Mouse (Mus musculus) forebrain, embryonic 13.5 days (tissue): ENCODE measurements at regions not wholly inside any gene's neighbourhood (a gene's known extent, or its start where the extent isn't known, plus 50 kb on each side); places are given as distances from the start of the nearest gene placed in this dataset.

ENCODE experiments used
- ATAC-seq: fragments of 200-750 bp; cut with Nextera tagmentation; 2 replicates; pipeline ENCODE4 v1.8.0; 2017
- H3K27ac ChIP-seq: fragments of 300-500 bp; sonication (generic); 2 replicates; pipeline ENCODE4 v1.5.1; 2015; ENCODE audit warnings: inconsistent platforms, mild to moderate bottlenecking, moderate library complexity
- H3K27me3 ChIP-seq: fragments of 300-500 bp; sonication (generic); 2 replicates; pipeline ENCODE4 v1.6.1; 2015; ENCODE audit warnings: mild to moderate bottlenecking, inconsistent platforms
- H3K36me3 ChIP-seq: fragments of 300-500 bp; sonication (generic); 2 replicates; pipeline ENCODE4 v1.6.1; 2015; ENCODE audit warnings: mild to moderate bottlenecking, inconsistent platforms; ENCODE audit not compliant: poor library complexity, severe bottlenecking
- H3K4me1 ChIP-seq: fragments of 300-500 bp; sonication (generic); 2 replicates; pipeline ENCODE4 v1.6.1; 2015; ENCODE audit warnings: inconsistent platforms
- H3K4me2 ChIP-seq: fragments of 300-500 bp; sonication (generic); 2 replicates; pipeline ENCODE4 v1.6.1; 2015; ENCODE audit warnings: inconsistent platforms, mild to moderate bottlenecking, moderate library complexity
- H3K4me3 ChIP-seq: fragments of 300-500 bp; sonication (generic); 2 replicates; pipeline ENCODE4 v1.5.1; 2015; ENCODE audit warnings: mild to moderate bottlenecking, inconsistent platforms
- H3K9ac ChIP-seq: fragments of 300-500 bp; sonication (generic); 2 replicates; pipeline ENCODE4 v1.6.1; 2015; ENCODE audit warnings: mild to moderate bottlenecking, inconsistent platforms
- H3K9me3 ChIP-seq: fragments of 300-500 bp; sonication (generic); replicated peaks from 2 replicates; pipeline ENCODE4 v1.6.1; 2016; ENCODE audit warnings: inconsistent platforms
- WGBS: fragments of 180-500 bp; shearing (Covaris S2); methylation state at CpG from one replicate; pipeline ENCODE4 v1.1.7; 2015; 5-methylcytosine and 5-hydroxymethylcytosine counted together

GRCm38 (mm10) chr11:8061989-8062388 is 602.3 kb downstream of the Tns3 start:
- no peak overlapping the region for H3K4me3 ChIP-seq
- H3K4me2 ChIP-seq = no peak overlapping the region
- no peaks in the 10 kb centered on the region for H3K27me3 ChIP-seq
- H3K27ac ChIP-seq = no peak overlapping the region
- no peaks in the 10 kb centered on the region for H3K36me3 ChIP-seq
- no peaks in the 10 kb centered on the region for H3K9me3 ChIP-seq
- no peaks in the 10 kb centered on the region for H3K4me1 ChIP-seq
- no peak for ATAC-seq
- H3K9ac ChIP-seq = no peak overlapping the region
- 89% methylated on average over 3 of the region's 3 CpGs for WGBS

GRCm38 (mm10) chr11:8061573-8061972 is 602.8 kb downstream of the Tns3 start:
- H3K9me3 ChIP-seq = no peaks in the 10 kb centered on the region
- H3K36me3 ChIP-seq = no peaks in the 10 kb centered on the region
- no peak overlapping the region for H3K4me2 ChIP-seq
- H3K4me3 ChIP-seq = no peak overlapping the region
- no peak overlapping the region for H3K27ac ChIP-seq
- no peak for ATAC-seq
- no peaks in the 10 kb centered on the region for H3K4me1 ChIP-seq
- WGBS = 91% methylated on average over 3 of the region's 3 CpGs
- H3K9ac ChIP-seq = no peak overlapping the region
- H3K27me3 ChIP-seq = no peaks in the 10 kb centered on the region

GRCm38 (mm10) chr11:8051499-8051898 is 612.8 kb downstream of the Tns3 start:
- Histone ChIP-seq H3K9me3 (no peaks in the 10 kb centered on the region), H3K9ac (no peak overlapping the region), H3K4me1 (peaks cover 6% of the 10 kb centered on the region), H3K4me3 (no peak overlapping the region), H3K4me2 (no peak overlapping the region), H3K27me3 (no peaks in the 10 kb centered on the region), H3K36me3 (no peaks in the 10 kb centered on the region), H3K27ac (no peak overlapping the region)
- ATAC-seq = no peak
- WGBS = 12% methylated on average over 4 of the region's 4 CpGs

GRCm38 (mm10) chr11:8045086-8045485 is 619.2 kb downstream of the Tns3 start:
- Histone ChIP-seq H3K27me3 (no peaks in the 10 kb centered on the region), H3K36me3 (no peaks in the 10 kb centered on the region), H3K4me2 (no peak overlapping the region), H3K4me1 (no peaks in the 10 kb centered on the region), H3K27ac (no peak overlapping the region), H3K4me3 (no peak overlapping the region), H3K9ac (no peak overlapping the region), H3K9me3 (no peaks in the 10 kb centered on the region)
- WGBS = 82% methylated on average over 3 of the region's 3 CpGs
- ATAC-seq = no peak

GRCm38 (mm10) chr11:8030119-8030518 is 634.2 kb downstream of the Tns3 start:
- Histone ChIP-seq H3K4me3 (no peak overlapping the region), H3K27me3 (no peaks in the 10 kb centered on the region), H3K9me3 (no peaks in the 10 kb centered on the region), H3K4me1 (no peaks in the 10 kb centered on the region), H3K9ac (no peak overlapping the region), H3K36me3 (no peaks in the 10 kb centered on the region), H3K4me2 (no peak overlapping the region), H3K27ac (no peak overlapping the region)
- WGBS = 64% methylated on average over 2 of the region's 2 CpGs
- ATAC-seq = no peak

GRCm38 (mm10) chr11:8007801-8008200 is 656.5 kb downstream of the Tns3 start:
- no peaks in the 10 kb centered on the region for H3K36me3 ChIP-seq
- no peak for ATAC-seq
- H3K4me3 ChIP-seq = no peak overlapping the region
- H3K9ac ChIP-seq = no peak overlapping the region
- H3K27me3 ChIP-seq = no peaks in the 10 kb centered on the region
- no peak overlapping the region for H3K4me2 ChIP-seq
- H3K27ac ChIP-seq = no peak overlapping the region
- no peaks in the 10 kb centered on the region for H3K4me1 ChIP-seq
- no peaks in the 10 kb centered on the region for H3K9me3 ChIP-seq
- 54% methylated on average over 1 of the region's 1 CpGs for WGBS

- ATAC-seq = no peak
- Histone ChIP-seq H3K9ac (no peak overlapping the region), H3K4me3 (no peak overlapping the region), H3K9me3 (no peaks in the 10 kb centered on the region), H3K4me2 (no peak overlapping the region), H3K4me1 (no peaks in the 10 kb centered on the region), H3K36me3 (no peaks in the 10 kb centered on the region), H3K27ac (no peak overlapping the region), H3K27me3 (no peaks in the 10 kb centered on the region)
These were observed 683.3 kb downstream of the Tns3 start for GRCm38 (mm10) chr11:7981031-7981430.

GRCm38 (mm10) chr11:7975845-7976244 is 688.5 kb downstream of the Tns3 start:
- Histone ChIP-seq H3K4me3 (no peak overlapping the region), H3K36me3 (no peaks in the 10 kb centered on the region), H3K27ac (no peak overlapping the region), H3K9ac (no peak overlapping the region), H3K9me3 (no peaks in the 10 kb centered on the region), H3K27me3 (no peaks in the 10 kb centered on the region), H3K4me1 (no peaks in the 10 kb centered on the region), H3K4me2 (no peak overlapping the region)
- 33% methylated on average over 9 of the region's 9 CpGs for WGBS
- ATAC-seq = peak; percentile 70

- H3K36me3 ChIP-seq = no peaks in the 10 kb centered on the region
- H3K27me3 ChIP-seq = no peaks in the 10 kb centered on the region
- H3K9me3 ChIP-seq = no peaks in the 10 kb centered on the region
- H3K4me3 ChIP-seq = no peak overlapping the region
- no peak overlapping the region for H3K27ac ChIP-seq
- no peak overlapping the region for H3K9ac ChIP-seq
- H3K4me1 ChIP-seq = no peaks in the 10 kb centered on the region
- no peak for ATAC-seq
- H3K4me2 ChIP-seq = no peak overlapping the region
These were observed 714.4 kb downstream of the Tns3 start for GRCm38 (mm10) chr11:7949931-7950330.

GRCm38 (mm10) chr11:7949201-7949875 is 715.0 kb downstream of the Tns3 start:
- no peaks in the 10 kb centered on the region for H3K36me3 ChIP-seq
- 87% methylated on average over 6 of the region's 6 CpGs for WGBS
- no peak for ATAC-seq
- no peaks in the 10 kb centered on the region for H3K27me3 ChIP-seq
- H3K4me3 ChIP-seq = no peak overlapping the region
- no peak overlapping the region for H3K9ac ChIP-seq
- H3K27ac ChIP-seq = no peak overlapping the region
- H3K4me2 ChIP-seq = no peak overlapping the region
- H3K9me3 ChIP-seq = no peaks in the 10 kb centered on the region
- no peaks in the 10 kb centered on the region for H3K4me1 ChIP-seq

GRCm38 (mm10) chr11:7944956-7945515 is 719.3 kb downstream of the Tns3 start:
- H3K9ac ChIP-seq = no peak overlapping the region
- H3K36me3 ChIP-seq = no peaks in the 10 kb centered on the region
- no peaks in the 10 kb centered on the region for H3K4me1 ChIP-seq
- ATAC-seq = no peak
- H3K27ac ChIP-seq = no peak overlapping the region
- no peak overlapping the region for H3K4me3 ChIP-seq
- H3K4me2 ChIP-seq = no peak overlapping the region
- H3K9me3 ChIP-seq = no peaks in the 10 kb centered on the region
- 87% methylated on average over 5 of the region's 5 CpGs for whole genome bisulfite sequencing
- no peaks in the 10 kb centered on the region for H3K27me3 ChIP-seq

GRCm38 (mm10) chr11:7944373-7944772 is 720.0 kb downstream of the Tns3 start:
- Histone ChIP-seq H3K9me3 (no peaks in the 10 kb centered on the region), H3K9ac (no peak overlapping the region), H3K4me2 (no peak overlapping the region), H3K36me3 (no peaks in the 10 kb centered on the region), H3K4me3 (no peak overlapping the region), H3K27ac (no peak overlapping the region), H3K27me3 (no peaks in the 10 kb centered on the region), H3K4me1 (no peaks in the 10 kb centered on the region)
- no peak for ATAC-seq
- whole genome bisulfite sequencing = 85% methylated on average over 4 of the region's 4 CpGs

- H3K4me3 ChIP-seq = no peak overlapping the region
- H3K36me3 ChIP-seq = no peaks in the 10 kb centered on the region
- ATAC-seq = no peak
- no peaks in the 10 kb centered on the region for H3K4me1 ChIP-seq
- H3K4me2 ChIP-seq = no peak overlapping the region
- WGBS = 83% methylated on average over 3 of the region's 3 CpGs
- no peaks in the 10 kb centered on the region for H3K27me3 ChIP-seq
- no peaks in the 10 kb centered on the region for H3K9me3 ChIP-seq
- H3K27ac ChIP-seq = no peak overlapping the region
- H3K9ac ChIP-seq = no peak overlapping the region
These were observed 719.9 kb upstream of the Igfbp3 start for GRCm38 (mm10) chr11:7933611-7934010.
